In the genomic region with DNA sequence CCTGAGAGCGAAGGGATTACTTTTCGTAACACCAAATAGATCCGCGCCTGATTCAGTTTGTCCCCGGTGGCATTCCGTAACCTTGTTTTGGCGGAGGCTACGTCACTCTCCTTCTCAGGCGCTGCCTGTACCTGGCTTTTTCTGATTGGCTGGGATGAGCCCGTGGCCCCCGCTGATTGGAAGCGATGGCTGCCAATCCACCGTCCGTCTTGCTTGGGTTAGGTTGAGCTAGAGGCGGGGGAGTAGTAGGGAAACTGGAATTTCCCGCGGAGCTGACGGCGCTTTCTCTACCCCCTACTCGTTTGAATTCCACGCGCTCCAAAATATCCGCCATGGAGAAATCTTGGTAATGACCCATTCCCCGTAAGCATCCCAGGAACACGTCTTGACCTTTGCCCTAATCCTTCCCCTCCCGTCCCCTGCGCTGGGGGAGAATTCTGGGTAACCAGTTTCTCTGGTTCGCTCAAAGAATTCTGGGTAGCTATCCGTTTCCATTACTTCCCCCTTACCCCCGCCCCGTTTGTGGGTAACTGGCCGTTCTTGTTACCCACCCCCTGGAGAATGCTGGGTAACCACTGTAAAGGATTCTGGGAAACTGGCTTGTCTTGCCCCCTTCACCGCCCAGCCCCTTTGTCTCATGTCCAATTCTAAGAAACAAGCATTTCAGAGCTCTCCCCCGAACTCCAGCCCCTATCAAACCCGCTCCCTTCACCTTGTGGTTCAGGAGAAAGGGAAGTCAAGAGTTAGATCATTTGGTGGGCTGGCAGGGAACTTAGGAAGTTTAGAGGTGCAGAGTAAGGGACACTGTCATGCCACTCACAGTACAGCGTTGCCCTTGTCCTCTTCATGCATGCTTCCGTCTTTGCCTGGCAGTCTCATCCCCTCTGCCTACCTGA, we compare ENCODE assay signal across 8 mouse cellular contexts. TPM values are rescaled to one million over a fixed set of nuclear protein-coding genes. Genes with fewer than 3 reads are reported as not detected.
DNase-seq lines count a peak whose midpoint lies in the region; ATAC-seq lines count a peak whose summit lies in the region.

A gene (plus strand): TSS at position 210 of the 896 bp plus-strand sequence.

- H3K4me3 ChIP-seq in brown adipose tissue, adult 24 weeks (ENCODE audit: insufficient read depth, low read depth, low read length), result peak within 1 kb of the TSS; percentile 73
- H3K4me3 ChIP-seq in heart, embryonic 13.5 days, result peak within 1 kb of the TSS; percentile 68
- H3K4me3 ChIP-seq in liver, embryonic 12.5 days, result peak within 1 kb of the TSS; percentile 69
- peak within 1 kb of the TSS; percentile 64 for H3K4me3 ChIP-seq in stomach, embryonic 15.5 days (replicated peaks)

- peaks cover 10% of the 10 kb centered on the region for H3K4me1 ChIP-seq in brown adipose tissue, adult 24 weeks (ENCODE audit: control insufficient read depth, insufficient read depth, insufficient read length, low read length)
- peaks cover 21% of the 10 kb centered on the region for H3K4me1 ChIP-seq in heart, embryonic 13.5 days
- H3K4me1 ChIP-seq in liver, embryonic 12.5 days, result peaks cover 24% of the 10 kb centered on the region
- peaks cover 14% of the 10 kb centered on the region for H3K4me1 ChIP-seq in stomach, embryonic 15.5 days

- H3K4me2 ChIP-seq in heart, embryonic 13.5 days, result peak within 1 kb of the TSS; percentile 85
- H3K4me2 ChIP-seq in liver, embryonic 12.5 days, result peak within 1 kb of the TSS; percentile 89
- peak within 1 kb of the TSS; percentile 74 for H3K4me2 ChIP-seq in stomach, embryonic 15.5 days

- H3K36me3 ChIP-seq in heart, embryonic 13.5 days, result peaks cover 33% of the 10 kb centered on the region
- H3K36me3 ChIP-seq in liver, embryonic 12.5 days, result peaks cover 12% of the 10 kb centered on the region
- H3K36me3 ChIP-seq in stomach, embryonic 15.5 days, result 0 out of 2 replicates have a peak, but pooled peaks cover 6% of the 10 kb centered on the region

- peak; percentile 99 for DNase-seq in CD4-positive, CD25-positive, alpha-beta regulatory T cell, adult 2 months (ENCODE audit: low read depth, low spot score)
- DNase-seq in fat pad, adult 2 months (ENCODE audit: extremely low read depth, low read depth, low spot score), result peak; percentile 97
- DNase-seq in kidney, postnatal 10 days, result peak; percentile 99
- peak; percentile 100 for DNase-seq in natural killer cell, adult 2 months (ENCODE audit: low spot score in 2 of 2)

- ATAC-seq in heart, embryonic 13.5 days (ENCODE audit: extremely low read depth, insufficient number of reproducible peaks, low FRiP score, low TSS enrichment), result peak; percentile 97
- peak; percentile 98 for ATAC-seq in liver, embryonic 12.5 days
- ATAC-seq in stomach, embryonic 15.5 days (ENCODE audit: insufficient read depth, low FRiP score, low read depth), result peak; percentile 98

- H3K27ac ChIP-seq in brown adipose tissue, adult 24 weeks (replicated peaks; ENCODE audit: low read depth, low read length), result peak within 1 kb of the TSS; percentile 98
- H3K27ac ChIP-seq in heart, embryonic 13.5 days (replicated peaks), result peak within 1 kb of the TSS; percentile 97
- H3K27ac ChIP-seq in liver, embryonic 12.5 days, result peak within 1 kb of the TSS; percentile 86
- H3K27ac ChIP-seq in stomach, embryonic 15.5 days, result peak within 1 kb of the TSS; percentile 98

- H3K9ac ChIP-seq in heart, embryonic 13.5 days, result peak within 1 kb of the TSS; percentile 90
- peak within 1 kb of the TSS; percentile 85 for H3K9ac ChIP-seq in liver, embryonic 12.5 days
- peak within 1 kb of the TSS; percentile 61 for H3K9ac ChIP-seq in stomach, embryonic 15.5 days

- 1% methylated on average over 37 of the region's 37 CpGs for WGBS in heart, embryonic 13.5 days
- WGBS in liver, embryonic 12.5 days (ENCODE audit: insufficient replicate concordance), result 2% methylated on average over 37 of the region's 37 CpGs
- 2% methylated on average over 37 of the region's 37 CpGs for WGBS in stomach, embryonic 15.5 days

- no peaks in the 10 kb centered on the region for H3K27me3 ChIP-seq in heart, embryonic 13.5 days (replicated peaks)
- H3K27me3 ChIP-seq in liver, embryonic 12.5 days (replicated peaks), result no peaks in the 10 kb centered on the region
- H3K27me3 ChIP-seq in stomach, embryonic 15.5 days (replicated peaks), result no peaks in the 10 kb centered on the region

- H3K9me3 ChIP-seq in heart, embryonic 13.5 days, result no peaks in the 10 kb centered on the region
- no peaks in the 10 kb centered on the region for H3K9me3 ChIP-seq in liver, embryonic 12.5 days (replicated peaks)
- no peaks in the 10 kb centered on the region for H3K9me3 ChIP-seq in stomach, embryonic 15.5 days

RNA-seq across cellular contexts. Expression of the gene that starts here (rescaled TPM):
- polyA plus RNA-seq in brown adipose tissue, adult 24 weeks (2012; ENCODE audit: insufficient read depth, insufficient read length, missing spikeins), result 5.9 and 8.9 TPM in 2 replicates
- polyA plus RNA-seq in heart, embryonic 13.5 days (2015; fragmentation: Nextera tagmentation; extraction: Ambion mirVana), result 24.9 and 25.7 TPM in 2 replicates
- 17.9 and 18.3 TPM in 2 replicates for polyA plus RNA-seq in liver, embryonic 12.5 days (2016; fragmentation: Nextera tagmentation; extraction: Ambion mirVana)
- 27.1 and 31.2 TPM in 2 replicates for polyA plus RNA-seq in stomach, embryonic 15.5 days (2015; fragmentation: Nextera tagmentation; extraction: Ambion mirVana)

Comparison
In these comparisons a context has a peak if more than half of its experiments do, and no peak if none do; other contexts are left out.
1. Peak in every context shown above with its lines: DNase-seq, ATAC-seq, H3K4me3 ChIP-seq and H3K27ac ChIP-seq.